Mouse (Mus musculus): Measurements from ENCODE around the gene Gprasp1. TPM values are rescaled to one million over a fixed set of nuclear protein-coding genes. Genes with fewer than 3 reads are reported as not detected.
"Not testable (repeated sequence)": the region's sequence is repeated elsewhere in the genome, so short reads cannot be mapped to it uniquely, and the experiment has no call there.

Gprasp1 gene
- polyA plus RNA-seq (2014; fragmentation: Nextera tagmentation; extraction: Ambion mirVana), result 241 and 290 TPM in 2 replicates

DNA sequence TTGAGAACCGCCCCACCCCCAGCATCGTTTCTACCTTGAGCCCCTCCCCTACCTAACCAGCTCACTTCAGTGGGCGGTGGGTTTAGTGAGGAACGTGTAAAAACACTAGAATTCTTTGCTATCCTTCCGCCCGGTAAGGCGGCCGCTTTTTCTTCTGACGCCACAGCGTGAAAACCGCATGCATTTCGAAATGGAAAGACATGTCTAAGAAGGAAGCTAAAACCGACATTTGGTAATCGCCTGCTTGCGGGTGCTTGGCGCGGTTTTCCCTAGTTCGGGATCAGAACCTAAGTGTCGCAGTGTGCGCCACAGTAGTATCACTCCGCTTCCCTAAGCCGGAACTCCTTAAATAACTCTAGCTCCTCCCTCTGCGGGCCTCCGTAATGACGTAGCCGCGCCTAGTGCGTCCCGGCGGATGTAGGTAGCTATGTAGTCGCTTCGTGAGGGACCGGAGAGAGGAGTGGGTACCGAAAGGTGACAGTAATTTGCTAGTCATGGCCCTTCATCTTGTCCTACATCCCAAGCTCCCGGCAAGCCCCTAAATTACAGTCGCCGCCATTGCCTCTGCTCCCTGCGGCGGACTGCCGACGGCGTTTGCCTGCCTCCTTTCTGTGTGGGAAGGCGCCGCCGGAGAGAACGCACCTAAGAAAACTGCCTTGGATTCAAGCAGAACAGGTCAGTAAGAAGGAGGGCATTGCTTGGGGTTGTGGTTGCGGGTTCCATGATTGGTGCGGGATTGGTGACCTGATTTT lies at the start of gene Gprasp1, which contains the start of gene Armcx5:
Gene Gprasp1, plus strand, starts transcription at position 430 of the 752 bp plus-strand sequence.
Gene Armcx5, plus strand, starts transcription at position 430 of the 752 bp plus-strand sequence.
- DNase-seq (ENCODE audit: low spot score), result peak; percentile 88
- peak within 1 kb of the TSS; percentile 97 for H3K27ac ChIP-seq
- H3K36me3 ChIP-seq (replicated peaks; ENCODE audit: control insufficient read depth, insufficient read depth), result peaks cover 16% of the 10 kb centered on the region; the same call in 1 of the 2 replicates
- peak within 1 kb of the TSS; percentile 55 for H3K4me2 ChIP-seq (replicated peaks)
- H3K9ac ChIP-seq, result peak within 1 kb of the TSS; percentile 74
- 17% methylated on average over 48 of the region's 48 CpGs for WGBS
- ATAC-seq (ENCODE audit: low FRiP score), result peak; percentile 98
- peaks cover 4% of the 10 kb centered on the region for H3K27me3 ChIP-seq (ENCODE audit: control insufficient read depth, insufficient read depth, low read length)
- H3K9me3 ChIP-seq (ENCODE audit: control insufficient read depth, low read length), result no peaks in the 10 kb centered on the region
- H3K4me3 ChIP-seq (replicated peaks; ENCODE audit: low read length), result peak within 1 kb of the TSS; percentile 59
- peaks cover 7% of the 10 kb centered on the region; the same call in 1 of the 2 replicates for H3K4me1 ChIP-seq (replicated peaks; ENCODE audit: control insufficient read depth, insufficient read depth, low read length)

DNA sequence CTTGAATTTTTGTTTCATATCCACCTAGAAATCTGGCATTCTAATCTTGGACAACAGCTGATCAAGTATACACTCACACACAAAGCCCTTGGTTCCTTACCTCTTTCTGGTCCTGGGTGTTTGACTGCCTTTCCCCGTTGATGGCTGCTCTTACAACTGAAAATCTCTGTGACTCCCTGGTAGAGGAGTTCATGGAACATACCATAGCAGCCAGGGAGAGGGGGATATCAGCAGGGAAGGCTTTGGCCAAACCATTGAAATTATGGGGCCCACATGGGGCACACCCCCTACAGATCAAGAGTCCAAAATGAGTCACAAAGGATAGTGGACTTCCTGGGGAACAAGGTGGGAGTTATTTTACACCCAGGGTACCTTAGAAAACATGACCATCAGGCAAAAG lies 48.9 kb upstream of the Gprasp1 start, which contains the start of gene Tcp11x2:
Gene Tcp11x2, minus strand, starts transcription at position 158 of the 400 bp plus-strand sequence.
- H3K4me3 ChIP-seq (replicated peaks; ENCODE audit: low read length), result no peak within 1 kb of the TSS
- H3K27me3 ChIP-seq (ENCODE audit: control insufficient read depth, insufficient read depth, low read length), result no peaks in the 10 kb centered on the region; the same call in 1 of the 2 replicates
- WGBS, result 59% methylated on average over 1 of the region's 1 CpGs
- no peak within 1 kb of the TSS for H3K9ac ChIP-seq
- DNase-seq (ENCODE audit: low spot score) (no peak), ATAC-seq (ENCODE audit: low FRiP score) (no peak)
- H3K36me3 ChIP-seq (replicated peaks; ENCODE audit: control insufficient read depth, insufficient read depth), result no peaks in the 10 kb centered on the region
- no peaks in the 10 kb centered on the region for H3K9me3 ChIP-seq (ENCODE audit: control insufficient read depth, low read length)
- H3K4me2 ChIP-seq (replicated peaks), result no peak within 1 kb of the TSS
- H3K4me1 ChIP-seq (replicated peaks; ENCODE audit: control insufficient read depth, insufficient read depth, low read length), result no peaks in the 10 kb centered on the region
- no peak within 1 kb of the TSS for H3K27ac ChIP-seq

DNA sequence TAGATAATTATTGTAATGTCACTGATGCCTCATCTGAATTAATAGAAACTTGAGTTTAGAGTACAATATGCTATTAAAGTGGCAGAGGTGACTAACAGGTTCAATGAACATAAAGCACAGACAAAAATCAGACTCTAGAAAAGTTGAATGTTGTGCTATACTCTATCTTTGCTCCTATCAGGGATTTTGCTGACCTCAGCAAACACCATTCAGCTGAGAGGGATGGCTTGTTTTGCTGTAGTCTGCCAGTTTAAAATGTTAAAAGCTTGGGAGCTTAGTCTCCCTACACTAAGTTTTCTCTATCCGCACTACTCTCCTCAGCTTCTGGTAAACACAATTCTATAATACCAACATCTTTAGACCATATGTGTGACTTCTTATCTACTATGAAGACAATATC lies 39.4 kb upstream of the Gprasp1 start:
- Histone ChIP-seq H3K27ac (no peak overlapping the region), H3K4me3 (replicated peaks; ENCODE audit: low read length) (no peak overlapping the region), H3K4me1 (replicated peaks; ENCODE audit: control insufficient read depth, insufficient read depth, low read length) (no peaks in the 10 kb centered on the region), H3K36me3 (replicated peaks; ENCODE audit: control insufficient read depth, insufficient read depth) (no peaks in the 10 kb centered on the region), H3K9ac (no peak overlapping the region), H3K27me3 (ENCODE audit: control insufficient read depth, insufficient read depth, low read length) (no peaks in the 10 kb centered on the region), H3K4me2 (replicated peaks) (no peak overlapping the region), H3K9me3 (ENCODE audit: control insufficient read depth, low read length) (no peaks in the 10 kb centered on the region)
- no peak for ATAC-seq (ENCODE audit: low FRiP score)
- WGBS, result 96% methylated on average over 1 of the region's 1 CpGs
- DNase-seq (ENCODE audit: low spot score), result no peak

DNA sequence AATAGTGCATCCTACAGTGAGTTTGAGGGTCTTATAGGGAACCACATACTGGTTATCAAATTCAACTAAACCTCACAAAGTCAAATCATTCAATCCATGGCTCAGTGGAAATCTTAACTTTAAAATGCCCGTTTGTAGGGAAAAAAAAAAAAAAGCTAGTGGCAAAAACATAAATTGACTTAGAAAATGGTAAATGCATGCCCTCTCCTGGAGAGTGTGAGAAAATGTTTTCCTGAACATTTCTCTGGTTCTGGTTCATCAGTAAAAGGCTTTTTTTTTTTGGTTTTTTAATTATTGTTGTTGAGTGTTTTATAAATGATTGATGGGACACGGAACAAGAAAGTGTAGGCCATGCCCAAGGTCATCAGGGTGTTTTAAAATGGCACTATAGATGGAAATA lies 38.2 kb upstream of the Gprasp1 start:
- WGBS, result 50% methylated on average over 2 of the region's 2 CpGs
- ATAC-seq (ENCODE audit: low FRiP score), result no peak
- Histone ChIP-seq H3K4me1 (replicated peaks; ENCODE audit: control insufficient read depth, insufficient read depth, low read length) (no peaks in the 10 kb centered on the region), H3K36me3 (replicated peaks; ENCODE audit: control insufficient read depth, insufficient read depth) (no peaks in the 10 kb centered on the region), H3K4me3 (replicated peaks; ENCODE audit: low read length) (no peak overlapping the region), H3K27me3 (ENCODE audit: control insufficient read depth, insufficient read depth, low read length) (no peaks in the 10 kb centered on the region), H3K9ac (no peak overlapping the region), H3K9me3 (ENCODE audit: control insufficient read depth, low read length) (no peaks in the 10 kb centered on the region), H3K4me2 (replicated peaks) (no peak overlapping the region), H3K27ac (no peak overlapping the region)
- no peak for DNase-seq (ENCODE audit: low spot score)

DNA sequence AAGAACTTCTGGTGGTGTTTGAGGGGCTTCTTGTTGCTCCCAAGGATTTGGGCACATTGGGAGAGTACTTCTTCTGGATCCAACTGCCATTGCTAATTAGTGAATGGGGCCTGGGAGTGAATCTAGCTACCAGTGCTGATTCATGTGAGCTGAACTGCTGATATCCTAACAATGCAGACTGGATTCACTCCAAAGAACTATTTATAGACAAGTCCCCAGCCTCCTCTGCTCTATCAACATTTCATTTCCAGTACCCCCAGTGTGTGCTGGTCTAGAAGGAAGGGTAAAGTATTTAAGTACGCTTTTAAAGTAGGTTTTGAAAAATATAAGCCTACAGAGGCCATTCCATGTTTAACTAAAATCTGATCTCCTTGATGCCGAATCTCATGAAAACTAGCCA lies 29.7 kb upstream of the Gprasp1 start:
- ATAC-seq (ENCODE audit: low FRiP score), result no peak

DNA sequence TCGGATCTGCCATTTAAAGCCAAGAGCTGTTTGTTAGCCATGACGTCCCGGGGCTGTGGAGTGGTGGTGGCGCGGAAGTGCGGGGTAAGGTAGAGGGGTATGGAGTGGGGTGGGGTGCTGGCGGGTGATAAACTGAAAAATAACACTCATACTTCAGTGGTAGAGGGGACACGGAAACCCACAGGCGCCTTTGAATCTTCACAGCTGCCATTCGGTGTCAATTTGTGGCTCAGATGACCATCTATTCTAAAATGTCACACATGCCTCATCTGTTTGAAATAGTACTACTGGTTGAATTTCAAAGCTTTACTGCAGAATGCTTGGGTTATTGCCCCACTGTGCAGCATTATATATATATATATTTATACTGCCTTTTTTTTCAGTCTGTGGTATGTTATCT lies 17.4 kb upstream of the Gprasp1 start, which contains the start of gene Tmsb15a:
Gene Tmsb15a, minus strand, starts transcription at position 101 of the 400 bp plus-strand sequence.
- H3K9ac ChIP-seq, result no peak within 1 kb of the TSS
- DNase-seq (ENCODE audit: low spot score) (no peak), ATAC-seq (ENCODE audit: low FRiP score) (no peak)
- no peaks in the 10 kb centered on the region for H3K4me1 ChIP-seq (replicated peaks; ENCODE audit: control insufficient read depth, insufficient read depth, low read length)
- no peaks in the 10 kb centered on the region for H3K9me3 ChIP-seq (ENCODE audit: control insufficient read depth, low read length)
- H3K4me2 ChIP-seq (replicated peaks), result no peak within 1 kb of the TSS
- no peak within 1 kb of the TSS for H3K27ac ChIP-seq
- H3K27me3 ChIP-seq (ENCODE audit: control insufficient read depth, insufficient read depth, low read length), result no peaks in the 10 kb centered on the region; the same call in 1 of the 2 replicates
- 82% methylated on average over 10 of the region's 10 CpGs for WGBS
- no peaks in the 10 kb centered on the region for H3K36me3 ChIP-seq (replicated peaks; ENCODE audit: control insufficient read depth, insufficient read depth)
- no peak within 1 kb of the TSS for H3K4me3 ChIP-seq (replicated peaks; ENCODE audit: low read length)

More for the DNA sequence above, 29.7 kb upstream of the Gprasp1 start:
- Histone ChIP-seq H3K4me1 (replicated peaks; ENCODE audit: control insufficient read depth, insufficient read depth, low read length) (no peaks in the 10 kb centered on the region), H3K27ac (no peak overlapping the region), H3K36me3 (replicated peaks; ENCODE audit: control insufficient read depth, insufficient read depth) (no peaks in the 10 kb centered on the region), H3K4me2 (replicated peaks) (no peak overlapping the region), H3K9me3 (ENCODE audit: control insufficient read depth, low read length) (no peaks in the 10 kb centered on the region), H3K9ac (no peak overlapping the region), H3K27me3 (ENCODE audit: control insufficient read depth, insufficient read depth, low read length) (no peaks in the 10 kb centered on the region), H3K4me3 (replicated peaks; ENCODE audit: low read length) (no peak overlapping the region)
- DNase-seq (ENCODE audit: low spot score), result no peak
- 85% methylated on average over 2 of the region's 2 CpGs for WGBS

DNA sequence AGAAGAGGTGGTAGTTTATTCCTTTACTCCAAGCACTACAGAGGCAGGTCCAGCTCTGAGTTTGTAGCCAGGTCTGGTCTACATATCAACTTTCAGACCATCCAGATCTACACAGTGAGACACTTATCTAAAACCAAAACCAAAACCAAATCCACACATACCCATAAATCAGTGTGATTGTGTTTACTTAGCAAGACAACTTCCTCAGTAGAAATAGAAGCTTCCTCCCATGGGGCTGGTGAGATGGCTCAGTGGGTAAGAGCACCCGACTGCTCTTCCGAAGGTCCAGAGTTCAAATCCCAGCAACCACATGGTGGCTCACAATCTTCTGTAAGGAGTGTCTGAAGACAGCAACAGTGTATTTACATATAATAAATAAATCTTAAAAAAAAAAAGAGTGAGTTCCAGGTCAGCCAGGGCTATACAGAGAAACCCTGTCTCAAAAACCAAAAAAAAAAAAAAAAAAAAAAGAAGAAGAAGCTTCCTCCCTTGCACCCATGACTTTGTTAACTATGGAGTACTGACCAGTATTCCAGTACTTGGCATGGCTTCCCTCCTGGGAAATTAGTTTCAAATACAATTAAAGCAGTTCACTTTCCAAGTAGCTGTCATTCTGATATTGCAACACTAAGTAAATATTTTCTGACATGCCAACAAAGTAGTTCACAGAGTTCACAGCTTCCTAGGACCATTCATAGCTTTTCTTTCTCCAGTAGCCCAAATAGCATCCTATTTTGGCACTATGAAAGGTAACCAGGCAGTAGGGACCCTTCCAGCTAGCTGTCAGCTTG lies 3.6 kb upstream of the Gprasp1 start:
- H3K4me2 ChIP-seq (replicated peaks), result no peak overlapping the region

DNA sequence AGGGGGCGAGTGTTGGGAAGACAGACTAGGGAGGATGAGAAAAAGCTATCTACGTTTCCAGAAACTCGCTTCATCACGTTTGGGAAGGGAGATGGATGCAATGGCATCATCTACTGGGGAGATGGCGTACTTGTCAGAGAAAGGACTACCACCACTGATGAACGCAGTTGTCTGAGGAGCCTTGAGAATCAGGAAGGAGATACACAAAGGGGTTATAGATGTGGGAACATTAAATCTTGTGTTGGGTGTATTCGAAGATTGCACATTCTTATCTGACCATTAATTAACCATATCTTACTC lies 473 bp downstream of the Gprasp1 start:
- no peaks in the 10 kb centered on the region for H3K9me3 ChIP-seq (ENCODE audit: control insufficient read depth, low read length)
- peaks cover 7% of the 10 kb centered on the region; the same call in 1 of the 2 replicates for H3K4me1 ChIP-seq (replicated peaks; ENCODE audit: control insufficient read depth, insufficient read depth, low read length)
- peak overlapping the region; percentile 74 for H3K9ac ChIP-seq
- ATAC-seq (ENCODE audit: low FRiP score) (no peak), DNase-seq (ENCODE audit: low spot score) (no peak)
- H3K4me3 ChIP-seq (replicated peaks; ENCODE audit: low read length), result peak overlapping the region; percentile 59
- 23% methylated on average over 7 of the region's 7 CpGs for WGBS
- H3K27me3 ChIP-seq (ENCODE audit: control insufficient read depth, insufficient read depth, low read length), result peaks cover under 1% of the 10 kb centered on the region
- peak overlapping the region; percentile 55 for H3K4me2 ChIP-seq (replicated peaks)
- peaks cover 16% of the 10 kb centered on the region; the same call in 1 of the 2 replicates for H3K36me3 ChIP-seq (replicated peaks; ENCODE audit: control insufficient read depth, insufficient read depth)
- peak overlapping the region; percentile 97 for H3K27ac ChIP-seq

More for the DNA sequence above, 3.6 kb upstream of the Gprasp1 start:
- no peak overlapping the region for H3K4me3 ChIP-seq (replicated peaks; ENCODE audit: low read length)
- ATAC-seq (ENCODE audit: low FRiP score) (no peak), DNase-seq (ENCODE audit: low spot score) (no peak)
- no peak overlapping the region for H3K27ac ChIP-seq
- H3K4me1 ChIP-seq (replicated peaks; ENCODE audit: control insufficient read depth, insufficient read depth, low read length), result peaks cover 6% of the 10 kb centered on the region; the same call in 1 of the 2 replicates
- WGBS, result 92% methylated on average over 2 of the region's 2 CpGs
- no peaks in the 10 kb centered on the region for H3K36me3 ChIP-seq (replicated peaks; ENCODE audit: control insufficient read depth, insufficient read depth)
- H3K9ac ChIP-seq, result no peak overlapping the region
- peaks cover 4% of the 10 kb centered on the region for H3K27me3 ChIP-seq (ENCODE audit: control insufficient read depth, insufficient read depth, low read length)
- H3K9me3 ChIP-seq (ENCODE audit: control insufficient read depth, low read length), result no peaks in the 10 kb centered on the region

DNA sequence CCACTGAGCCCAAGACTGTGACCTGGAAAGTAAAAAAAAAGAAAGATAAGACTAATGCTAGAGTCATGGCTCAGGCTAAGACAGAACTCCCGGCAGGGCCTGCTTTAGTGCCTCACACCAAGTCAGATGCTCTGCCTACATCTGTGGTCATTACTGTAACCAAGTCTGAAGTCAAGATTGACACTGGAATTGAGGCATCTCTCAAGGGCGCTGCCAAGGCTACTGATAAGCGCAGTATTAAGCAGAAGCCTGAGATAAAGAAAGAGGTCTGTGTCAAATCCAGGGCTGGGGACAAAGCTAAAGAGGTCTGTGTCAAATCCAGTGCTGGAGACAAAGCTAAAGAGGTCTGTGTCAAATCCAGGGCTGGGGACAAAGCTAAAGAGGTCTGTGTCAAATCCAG lies 2.8 kb downstream of the Gprasp1 start:
- not testable (repeated sequence) for H3K9ac ChIP-seq; H3K4me2 ChIP-seq (replicated peaks); ATAC-seq (ENCODE audit: low FRiP score); H3K9me3 ChIP-seq (ENCODE audit: control insufficient read depth, low read length); H3K4me3 ChIP-seq (replicated peaks; ENCODE audit: low read length); DNase-seq (ENCODE audit: low spot score); H3K4me1 ChIP-seq (replicated peaks; ENCODE audit: control insufficient read depth, insufficient read depth, low read length); H3K27me3 ChIP-seq (ENCODE audit: control insufficient read depth, insufficient read depth, low read length); H3K27ac ChIP-seq
- 97% methylated on average over 3 of the region's 3 CpGs for WGBS
- H3K36me3 ChIP-seq (replicated peaks; ENCODE audit: control insufficient read depth, insufficient read depth), result peaks cover 19% of the 10 kb centered on the region; the same call in 1 of the 2 replicates
